Mouse (Mus musculus): ENCODE measurements around the gene Bbof1.

Bbof1 gene

GRCm38 (mm10) chr12:84408819-84409507, at the start of gene Bbof1, which contains the start of gene Entpd5:
Gene Bbof1 (plus strand): TSS chr12:84409071.
Gene Entpd5 (minus strand): TSS chr12:84409029.
- in situ Hi-C loops (cut with MboI, MseI) = no loop called here

DNA sequence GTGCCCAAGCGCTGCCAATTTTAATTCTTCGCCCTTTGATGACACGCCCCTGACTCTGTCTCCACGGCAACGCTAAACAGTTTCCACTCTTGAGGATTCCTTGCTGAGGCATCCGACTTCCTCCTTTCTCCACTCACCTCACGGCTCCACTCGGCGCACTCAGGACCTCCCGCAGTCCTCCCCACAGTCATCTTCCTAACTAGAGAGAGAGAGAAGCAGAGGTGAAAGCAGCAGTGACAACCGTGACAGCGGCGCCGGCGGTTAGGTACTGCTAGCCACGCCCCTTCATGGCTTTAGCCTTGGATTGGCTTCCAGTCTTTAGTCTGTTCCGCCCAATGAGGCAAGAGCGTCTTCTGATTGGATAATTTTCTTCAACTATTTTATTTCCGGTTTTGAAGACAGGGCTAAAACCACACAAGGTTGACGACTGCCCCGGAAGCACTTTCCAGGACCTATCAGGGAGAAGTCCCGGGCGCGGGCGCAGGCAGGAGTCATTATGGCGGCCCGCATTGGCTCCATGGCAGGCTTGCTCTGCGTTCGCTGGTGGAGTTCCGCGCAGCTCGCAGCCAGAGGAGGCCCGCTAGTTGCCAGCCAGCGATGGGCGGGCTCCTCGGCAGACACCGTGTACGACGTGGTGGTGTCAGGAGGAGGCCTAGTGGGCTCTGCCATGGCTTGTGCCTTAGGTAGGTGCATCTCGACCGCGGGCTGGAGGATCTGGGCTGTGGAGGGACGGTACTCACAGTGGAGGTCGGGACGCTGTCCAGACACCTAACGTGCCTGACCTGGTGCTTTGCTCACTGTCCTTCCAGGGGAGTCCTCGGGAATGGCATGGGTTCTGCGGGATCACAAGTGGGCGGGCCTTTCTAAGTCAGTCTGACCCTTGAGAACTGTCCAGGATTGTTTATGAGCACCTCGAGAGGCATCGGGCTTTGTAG, 47.0 kb upstream of the Bbof1 start, which contains the start of the genes Coq6 and Fam161b:
Gene Coq6 (plus strand): TSS at position 103 of the 935 bp plus-strand sequence.
Gene Fam161b (minus strand): TSS at position 279 of the 935 bp plus-strand sequence.
- in situ Hi-C loops (cut with MboI, MseI) = no loop called here

DNA sequence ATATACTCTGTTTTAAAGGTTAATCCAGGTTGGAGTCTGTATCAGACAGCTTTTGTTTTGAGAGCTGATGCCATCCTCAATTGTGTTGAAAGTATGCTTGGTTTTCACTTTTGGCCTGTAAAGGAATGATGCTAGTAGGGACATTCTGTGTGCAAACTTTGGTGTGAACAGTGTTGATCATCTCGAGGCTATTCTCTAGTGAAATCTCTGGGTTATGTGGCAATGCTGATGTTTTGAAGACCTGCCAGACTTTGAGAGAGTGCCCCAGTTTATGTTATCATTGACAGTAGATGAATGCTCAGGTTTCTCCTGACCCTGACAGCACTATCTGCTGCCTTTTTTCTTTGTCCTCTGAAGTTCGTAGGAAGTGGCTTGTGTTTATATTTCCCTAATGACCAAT, 46.0 kb upstream of the Bbof1 start:
- in situ Hi-C loops (cut with MboI, MseI) = no loop called here

DNA sequence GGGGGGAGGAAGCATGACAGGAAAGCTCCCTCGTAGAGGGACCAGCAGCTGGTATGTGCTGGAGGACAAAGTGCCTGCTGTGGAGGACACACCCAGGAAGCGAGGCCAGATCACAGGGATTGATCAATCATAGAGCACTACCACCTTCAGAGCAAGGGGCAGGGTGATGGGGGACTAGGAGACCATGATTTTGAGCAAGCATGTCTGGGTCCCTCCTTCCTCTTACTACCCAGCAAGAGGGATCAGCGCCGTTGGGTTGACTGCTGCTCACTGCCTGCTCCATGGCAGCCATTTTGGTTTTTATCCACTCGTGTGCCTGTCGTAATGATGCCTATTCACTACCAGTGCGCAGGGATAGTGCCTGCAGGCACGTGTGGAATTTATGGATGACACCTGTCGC, 44.6 kb upstream of the Bbof1 start:
- in situ Hi-C loops (cut with MboI, MseI) = no loop called here

DNA sequence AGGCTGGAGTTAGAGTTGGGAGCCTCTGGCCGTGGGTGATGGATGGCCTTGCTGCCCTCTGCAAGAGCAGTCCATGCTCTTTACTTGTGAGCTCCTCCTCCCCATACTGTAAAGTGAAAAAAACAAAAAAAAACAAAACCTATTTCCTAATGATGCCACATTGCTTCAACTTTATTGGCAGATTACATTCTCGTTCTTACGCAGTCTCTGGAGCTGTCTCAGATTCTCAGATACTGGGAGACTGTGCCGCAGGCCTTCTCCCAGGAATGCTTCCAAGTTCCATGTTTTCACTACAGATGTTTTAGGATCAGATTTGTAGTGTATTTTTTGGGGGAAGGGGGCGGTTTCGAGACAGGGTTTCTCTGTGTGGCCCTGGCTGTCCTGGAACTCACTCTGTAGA, 43.7 kb upstream of the Bbof1 start:
- in situ Hi-C loops (cut with MboI, MseI) = no loop called here

- in situ Hi-C loops (cut with MboI, MseI) = no loop called here
Observed at GRCm38 (mm10) chr12:84366971-84367370, 41.9 kb upstream of the Bbof1 start.

- in situ Hi-C loops (cut with MboI, MseI) = no loop called here
Observed at GRCm38 (mm10) chr12:84371647-84372046, 37.2 kb upstream of the Bbof1 start.

DNA sequence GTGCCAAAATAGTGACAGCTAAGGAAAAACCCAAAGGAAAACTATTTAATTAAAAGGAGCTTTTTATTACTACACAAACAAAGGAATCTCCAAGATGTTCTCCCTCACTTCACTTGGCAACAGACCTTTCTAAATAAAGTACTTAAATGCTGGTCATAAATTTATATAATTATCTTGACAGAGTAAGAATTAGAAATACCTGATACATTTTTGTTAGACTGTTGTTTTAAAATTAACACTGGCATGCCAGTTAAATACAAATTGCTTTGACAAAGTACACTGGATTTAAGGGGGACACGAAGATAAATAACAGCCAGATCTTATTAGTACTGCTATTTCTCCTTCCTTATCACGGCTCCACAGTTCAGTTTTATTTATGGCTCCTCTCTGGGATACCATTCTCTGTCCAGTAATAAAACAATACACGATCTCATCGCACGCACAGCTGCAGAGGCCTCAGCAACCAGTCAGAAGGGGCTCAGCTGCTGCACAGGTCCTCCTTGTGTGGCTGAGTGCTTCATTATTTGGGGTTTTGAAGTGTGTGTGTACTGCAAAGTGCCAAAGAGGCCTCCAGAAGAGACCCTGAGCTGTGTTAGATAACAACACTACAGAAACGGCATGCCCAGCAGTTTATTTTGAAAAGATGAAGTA, 34.9 kb upstream of the Bbof1 start:
- in situ Hi-C loops (cut with MboI, MseI) = no loop called here

GRCm38 (mm10) chr12:84382369-84382768, 26.5 kb upstream of the Bbof1 start:
- in situ Hi-C loops (cut with MboI, MseI) = no loop called here

- in situ Hi-C loops (cut with MboI, MseI) = no loop called here
Observed at GRCm38 (mm10) chr12:84384644-84385081, 24.2 kb upstream of the Bbof1 start.

DNA sequence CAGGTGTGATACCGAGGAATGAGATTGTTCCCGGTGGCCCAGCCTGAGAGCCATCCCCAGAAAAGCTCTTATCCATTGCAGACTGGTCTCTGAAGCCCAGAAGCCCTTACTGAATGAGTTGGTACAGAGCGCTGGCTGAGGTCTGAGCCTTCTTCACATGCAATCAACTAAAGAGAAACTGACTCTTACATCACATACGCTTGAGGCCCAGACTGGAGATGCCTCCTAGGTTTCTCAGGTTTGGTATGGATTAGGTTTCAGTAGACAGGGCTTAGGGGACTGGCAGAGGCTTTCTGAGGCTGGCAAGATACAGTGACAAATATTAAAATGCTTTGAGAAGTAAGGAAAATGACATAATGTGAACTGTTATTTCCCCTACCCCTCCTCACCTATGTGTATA, 23.5 kb upstream of the Bbof1 start:
- in situ Hi-C loops (cut with MboI, MseI) = no loop called here

GRCm38 (mm10) chr12:84388097-84388496, 20.8 kb upstream of the Bbof1 start:
- in situ Hi-C loops (cut with MboI, MseI) = no loop called here

DNA sequence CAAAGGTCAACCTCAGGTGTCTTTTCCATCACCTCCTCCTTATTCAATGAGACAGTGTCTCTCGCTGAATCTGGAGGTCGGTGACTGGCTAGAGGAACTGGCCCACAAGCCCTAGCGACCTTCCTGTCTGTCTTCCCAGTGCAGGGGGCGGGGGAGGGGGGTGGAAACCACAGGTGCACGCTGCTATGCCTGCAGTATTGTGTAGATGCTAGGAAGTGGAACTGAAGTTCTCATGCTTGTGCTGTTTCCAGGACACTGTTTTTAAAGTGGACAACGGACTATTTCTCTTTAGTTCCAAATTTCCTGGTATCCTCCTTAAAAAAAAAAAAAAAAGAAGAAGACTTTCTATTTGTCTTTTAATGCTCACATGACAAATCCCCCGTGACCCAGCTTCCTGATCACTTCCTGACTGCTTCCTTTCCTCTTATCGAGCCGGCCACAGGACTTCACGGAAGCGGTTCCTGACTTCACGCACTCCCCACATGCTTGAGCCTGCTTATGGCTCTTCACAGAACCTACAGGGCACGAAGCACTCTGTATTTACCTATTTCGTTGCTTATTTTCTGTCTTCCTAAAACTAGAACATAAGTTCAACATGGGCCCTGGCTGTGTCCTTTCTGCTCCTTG, 20.0 kb upstream of the Bbof1 start:
- in situ Hi-C loops (cut with MboI, MseI) = no loop called here

DNA sequence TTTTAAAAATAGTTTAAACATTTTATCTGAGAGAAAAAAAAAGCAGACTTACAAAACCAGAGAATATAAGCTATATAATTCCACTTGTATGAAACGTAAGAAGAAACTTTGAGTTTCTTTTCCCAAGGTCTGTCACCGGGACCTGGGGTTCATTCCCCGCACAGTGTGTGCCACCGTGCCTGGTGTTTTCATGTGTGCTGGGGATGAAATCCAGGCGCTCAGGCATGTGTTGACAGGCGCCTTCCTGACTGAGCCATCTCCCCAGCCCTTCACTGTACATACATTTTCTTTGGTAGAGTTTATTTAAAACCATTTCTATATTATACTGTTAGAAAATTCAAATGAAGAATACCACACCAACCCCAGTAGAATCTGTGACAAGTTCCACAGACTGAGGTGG, 18.5 kb upstream of the Bbof1 start:
- in situ Hi-C loops (cut with MboI, MseI) = no loop called here

DNA sequence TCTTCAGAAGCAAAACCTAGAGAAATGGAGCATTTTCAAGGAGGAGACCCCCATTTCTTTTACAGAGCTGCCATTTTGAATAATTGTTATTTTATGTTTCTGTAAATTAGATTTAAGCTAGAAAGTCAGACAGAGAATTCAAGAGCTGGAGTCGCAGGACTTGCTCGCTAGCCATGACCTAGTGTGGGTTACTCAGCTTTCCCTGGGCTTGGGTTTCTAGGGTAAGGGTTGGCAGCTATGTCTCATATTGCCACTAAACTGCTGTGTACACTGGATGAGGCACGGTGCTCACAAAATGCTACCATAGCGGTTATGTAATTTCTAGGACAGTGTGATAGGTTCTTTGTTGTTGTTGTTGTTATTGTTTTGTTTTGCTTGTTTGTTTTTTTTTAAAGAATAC, 16.2 kb upstream of the Bbof1 start:
- in situ Hi-C loops (cut with MboI, MseI) = no loop called here

DNA sequence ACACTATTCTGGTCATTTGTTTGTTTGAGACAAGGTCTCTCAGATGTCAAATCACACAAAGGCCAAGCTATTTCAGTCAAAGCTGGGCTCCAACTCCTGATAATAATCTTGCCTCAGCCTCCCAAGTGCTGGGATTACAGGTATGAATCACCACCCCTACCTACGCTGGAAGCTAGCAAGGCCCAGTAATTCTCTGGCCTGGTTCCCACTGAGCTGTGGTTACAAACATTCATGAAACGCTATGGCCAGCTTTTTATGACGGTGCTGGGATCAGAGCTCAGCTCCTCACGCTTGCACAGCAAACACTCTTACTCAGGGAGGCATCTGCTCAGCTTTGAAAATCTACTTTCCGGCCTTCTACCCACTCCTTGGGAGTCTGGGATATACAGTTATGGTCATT, 15.0 kb upstream of the Bbof1 start:
- in situ Hi-C loops (cut with MboI, MseI) = no loop called here

- in situ Hi-C loops (cut with MboI, MseI) = no loop called here
Observed at GRCm38 (mm10) chr12:84396947-84397679, 11.8 kb upstream of the Bbof1 start.

DNA sequence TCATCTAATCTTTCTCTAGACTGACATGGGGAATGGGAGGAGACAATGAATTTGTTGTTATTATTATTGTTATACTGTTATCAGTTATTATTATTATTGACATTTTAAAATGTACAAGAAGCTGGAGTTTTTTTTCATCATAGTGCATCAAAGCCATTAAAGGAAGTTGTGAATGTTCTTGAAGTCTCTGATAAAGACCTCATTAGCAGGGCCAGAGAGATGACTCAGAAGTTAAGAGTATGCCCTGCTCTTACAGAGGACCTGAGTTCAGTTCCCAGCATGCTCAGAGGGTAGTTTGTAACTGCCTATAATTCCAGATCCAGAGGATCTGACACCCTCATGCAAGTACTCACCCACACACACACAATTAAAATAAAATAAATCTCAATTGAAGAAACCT, 11.2 kb upstream of the Bbof1 start:
- in situ Hi-C loops (cut with MboI, MseI) = no loop called here

DNA sequence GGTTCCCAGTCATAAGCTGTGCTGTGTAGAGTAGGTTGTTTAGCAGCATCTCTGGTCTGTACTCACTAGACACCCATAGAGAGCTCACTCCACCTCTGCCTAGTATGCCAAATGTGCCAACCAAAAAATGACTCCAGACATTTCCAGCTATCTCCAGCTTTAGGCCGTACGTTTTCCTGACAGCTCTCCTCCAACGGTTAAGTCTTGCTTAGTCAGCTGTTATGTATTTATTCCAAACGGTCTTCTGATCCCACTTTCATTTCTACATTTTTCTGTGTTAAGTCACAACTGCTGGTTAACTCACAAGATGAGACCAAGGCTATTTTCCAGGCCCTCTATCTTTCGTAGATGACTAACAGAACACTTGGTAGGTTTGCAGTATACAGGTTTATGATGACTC, 10.2 kb upstream of the Bbof1 start:
- in situ Hi-C loops (cut with MboI, MseI) = no loop called here

DNA sequence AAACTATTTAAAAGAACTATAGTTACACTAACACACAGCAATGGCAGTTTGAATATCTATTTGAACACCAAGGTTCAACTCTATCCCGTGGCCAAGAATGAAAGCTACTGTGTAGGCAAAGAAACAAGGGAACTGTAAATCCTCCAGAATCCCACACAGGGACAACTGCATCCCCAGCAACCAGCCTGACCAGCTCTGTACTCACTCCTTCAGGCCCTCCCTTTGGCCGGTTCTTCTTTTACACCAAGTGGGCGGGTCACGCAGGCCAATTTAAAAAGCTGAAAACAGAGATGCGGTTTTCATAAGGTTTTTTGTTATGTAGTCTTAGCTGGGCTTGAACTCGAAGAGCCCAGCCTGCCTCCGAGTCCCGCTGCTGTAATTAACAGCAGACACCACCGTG, 9.7 kb upstream of the Bbof1 start:
- in situ Hi-C loops (cut with MboI, MseI) = no loop called here

- in situ Hi-C loops (cut with MboI, MseI) = no loop called here
Observed at GRCm38 (mm10) chr12:84399663-84400062, 9.2 kb upstream of the Bbof1 start.

Data from regulatory T cell (primary cell).